27 mouse cellular contexts compared by ENCODE assay signal in genomic region chr4:140535323-140535722, GRCm38 (mm10).
DNase-seq lines count a peak whose midpoint lies in the region; ATAC-seq and TF ChIP-seq lines count a peak whose summit lies in the region.
"Had no signal": no experiment of that assay in that cellular context is flagged by ENCODE, and none has a peak within 500 bp of the region (broad histone marks: within the 10 kb centered on the region; RNA-seq: fewer than 3 reads in every experiment).

No protein-coding gene starts in this region.

- H3K9ac ChIP-seq in intestine, embryonic 16.5 days (ENCODE audit: low read depth, low read length), result no peak overlapping the region
- H3K9ac ChIP-seq in intestine, embryonic 15.5 days, result no peak overlapping the region
- H3K9ac ChIP-seq in CH12.LX (ENCODE audit: insufficient read depth, low read depth), result no peak overlapping the region
- H3K9ac ChIP-seq: embryonic facial prominence, embryonic 13.5 days; embryonic facial prominence, embryonic 15.5 days; forebrain, embryonic 12.5 days had no signal

- DNase-seq in CH12.LX (ENCODE audit: extremely low read depth) (peak; percentile 14), ZHBTc4 (ENCODE audit: low read depth, low spot score) (peak; percentile 40)
- DNase-seq in layer of hippocampus, adult 2 months (ENCODE audit: low spot score in 2 of 2), result no peak
- DNase-seq in right cerebral cortex, postnatal 14 days, result no peak
- DNase-seq: adrenal gland, adult 2 months; adrenal gland, postnatal 10 days; adrenal gland, postnatal 25 days; B cell, adult 2 months; cerebellum, adult 11 months; cerebellum, adult 18-20 months; cerebellum, adult 8-10 months; cerebellum, adult 9-11 months; cerebellum, postnatal 14 days; cerebellum, postnatal 36 days; embryo, embryonic 11 days had no signal

- TF ChIP-seq RAD21 in CH12.LX (IDR thresholded peaks at IDR 0.05; ENCODE audit: low read depth, low read length), result no peak

- dilution Hi-C loops in CH12.LX (cut with MboI; ENCODE audit: extremely low pct_ligation_motif_present, extremely low pct_unique_long_range_greater_than_20kb, low sequenced_read_pairs), result no loop called here

- no peak overlapping the region for H3K4me3 ChIP-seq in intestine, embryonic 16.5 days (ENCODE audit: low read length)
- H3K4me3 ChIP-seq in intestine, embryonic 15.5 days (replicated peaks), result no peak overlapping the region
- no peak overlapping the region for H3K4me3 ChIP-seq in CH12.LX (replicated peaks in 1 of 3; ENCODE audit: low read depth in 2 of 3, low read length in 2 of 3, poor library complexity in 1 of 3)
- no peak overlapping the region for H3K4me3 ChIP-seq in layer of hippocampus, adult 2 months
- H3K4me3 ChIP-seq: embryonic facial prominence, embryonic 13.5 days; embryonic facial prominence, embryonic 15.5 days; erythroblast, embryonic 14.5 days; forebrain, embryonic 10.5 days; forebrain, embryonic 12.5 days had no signal

- no peaks in the 10 kb centered on the region for H3K9me3 ChIP-seq in intestine, embryonic 16.5 days (ENCODE audit: control insufficient read depth, low read length)
- no peaks in the 10 kb centered on the region for H3K9me3 ChIP-seq in intestine, embryonic 15.5 days
- no peaks in the 10 kb centered on the region for H3K9me3 ChIP-seq in CH12.LX (replicated peaks; ENCODE audit: low read length)
- H3K9me3 ChIP-seq: embryonic facial prominence, embryonic 13.5 days; embryonic facial prominence, embryonic 15.5 days; forebrain, embryonic 10.5 days; forebrain, embryonic 12.5 days; G1E had no signal

- H3K4me2 ChIP-seq in intestine, embryonic 16.5 days (ENCODE audit: low read depth, low read length), result no peak overlapping the region
- H3K4me2 ChIP-seq in intestine, embryonic 15.5 days (replicated peaks), result no peak overlapping the region
- H3K4me2 ChIP-seq in CH12.LX (ENCODE audit: insufficient read depth, low read depth, poor library complexity, severe bottlenecking), result no peak overlapping the region
- H3K4me2 ChIP-seq: embryonic facial prominence, embryonic 13.5 days; embryonic facial prominence, embryonic 15.5 days; forebrain, embryonic 12.5 days had no signal

- 0 out of 2 replicates have a peak, but pooled peaks have one; percentile 8 for ATAC-seq in intestine, embryonic 16.5 days
- no peak for ATAC-seq in intestine, embryonic 15.5 days
- ATAC-seq: CD4-positive, CD25-positive, alpha-beta regulatory T cell, adult 4 months; forebrain, embryonic 14.5 days; forebrain, embryonic 16.5 days; Patski had no signal

- no peaks in the 10 kb centered on the region for H3K27me3 ChIP-seq in intestine, embryonic 16.5 days (replicated peaks; ENCODE audit: control insufficient read depth, insufficient read depth, low read length)
- H3K27me3 ChIP-seq in intestine, embryonic 15.5 days (replicated peaks), result no peaks in the 10 kb centered on the region
- H3K27me3 ChIP-seq in CH12.LX (replicated peaks), result no peaks in the 10 kb centered on the region
- H3K27me3 ChIP-seq: embryonic facial prominence, embryonic 13.5 days; embryonic facial prominence, embryonic 15.5 days; forebrain, embryonic 12.5 days; Patski had no signal

- peaks cover 6% of the 10 kb centered on the region; the same call in 1 of the 2 replicates for H3K4me1 ChIP-seq in intestine, embryonic 16.5 days (ENCODE audit: control insufficient read depth, insufficient read depth, low read length)
- peaks cover 3% of the 10 kb centered on the region; the same call in 1 of the 2 replicates for H3K4me1 ChIP-seq in intestine, embryonic 15.5 days (replicated peaks)
- peaks cover 0 to 25% of the 10 kb centered on the region in 2 experiments; a peak in 2 of 4 replicates for H3K4me1 ChIP-seq in CH12.LX (ENCODE audit: control insufficient read depth in 1 of 2, insufficient read depth in 2 of 2)

- no peak for TF ChIP-seq EP300 in CH12.LX (IDR thresholded peaks at IDR 0.05; ENCODE audit: low read length)

- no peak overlapping the region for H3K27ac ChIP-seq in intestine, embryonic 16.5 days (ENCODE audit: low read length)
- no peak overlapping the region for H3K27ac ChIP-seq in intestine, embryonic 15.5 days
- H3K27ac ChIP-seq in CH12.LX (ENCODE audit: insufficient read depth, low read depth), result no peak overlapping the region
- no peak overlapping the region for H3K27ac ChIP-seq in layer of hippocampus, adult 2 months
- H3K27ac ChIP-seq: embryonic facial prominence, embryonic 13.5 days; embryonic facial prominence, embryonic 15.5 days; forebrain, embryonic 10.5 days; forebrain, embryonic 12.5 days had no signal

- 86% methylated on average over 8 of the region's 8 CpGs for WGBS in intestine, embryonic 16.5 days
- 82% methylated on average over 8 of the region's 8 CpGs for WGBS in intestine, embryonic 15.5 days

- in situ Hi-C loops in CH12.LX (cut with MboI; ENCODE audit: low pct_ligation_motif_present, low pct_unique_long_range_greater_than_20kb, low sequenced_read_pairs), result no loop called here

- no peak for TF ChIP-seq POLR2A in CH12.LX (IDR thresholded peaks at IDR 0.05; ENCODE audit: low read depth, low read length)

- no peaks in the 10 kb centered on the region for H3K79me2 ChIP-seq in CH12.LX (replicated peaks; ENCODE audit: control insufficient read depth, extremely low read depth, insufficient read depth, poor library complexity, severe bottlenecking)

- no peak for TF ChIP-seq CTCF in CH12.LX (conservative IDR thresholded peaks at IDR 0.05 in 1 of 2, IDR thresholded peaks at IDR 0.05 in 1 of 2; ENCODE audit: low read depth in 2 of 2, low read length in 2 of 2)
- no peak for TF ChIP-seq CTCF in layer of hippocampus, adult 2 months (conservative IDR thresholded peaks at IDR 0.05)

- peaks cover 15% of the 10 kb centered on the region; the same call in 1 of the 2 replicates for H3K36me3 ChIP-seq in intestine, embryonic 16.5 days (ENCODE audit: control insufficient read depth, insufficient read depth, low read length)
- H3K36me3 ChIP-seq in intestine, embryonic 15.5 days, result peaks cover 6% of the 10 kb centered on the region; the same call in 1 of the 2 replicates
- peaks cover 0 to 90% of the 10 kb centered on the region in 2 experiments for H3K36me3 ChIP-seq in CH12.LX (replicated peaks in 1 of 2; ENCODE audit: control insufficient read depth in 1 of 2, insufficient read depth in 1 of 2, low read length in 1 of 2)

TF ChIP-seq in CH12.LX, 34 proteins besides CTCF, POLR2A, EP300 and RAD21:
- TF ChIP-seq CHD2 (IDR thresholded peaks at IDR 0.05; ENCODE audit: low read length) (no peak), BHLHE40 (IDR thresholded peaks at IDR 0.05; ENCODE audit: low read depth, low read length) (peak; percentile 68)

Comparison
In these comparisons a context has a peak if more than half of its experiments do, and no peak if none do; other contexts are left out.
1. DNase-seq: peak in CH12.LX (single experiment) and ZHBTc4 (single experiment); none in layer of hippocampus, adult 2 months (0 of 2) and right cerebral cortex, postnatal 14 days (single experiment).